Mouse (Mus musculus) frontal cortex, adult 2 months (tissue): ENCODE data around the gene 1110002E22Rik. TPM values are rescaled to one million over a fixed set of nuclear protein-coding genes. Genes with fewer than 3 reads are reported as not detected.
A peak's percentile ranks its signal among the peaks of the same experiment; 100 is the strongest.

Source experiments
- DNase-seq, 2 experiments: peaks; one replicate each; pipeline ENCODE4 v3.0.0; 2022; ENCODE audit warnings: low spot score in 1 of 2; ENCODE audit errors: extremely low spot score in 1 of 2
- polyA plus RNA-seq: library from polyadenylated mRNA; depleted of rRNA; stranded (reverse); fragments of >200 nt; gene quantifications from 2 replicates; pipeline ENCODE4 v1.2.3, GENCODE M21; 2012

Gene 1110002E22Rik
- polyA plus RNA-seq, 1 experiment, result 1.6 TPM

DNA sequence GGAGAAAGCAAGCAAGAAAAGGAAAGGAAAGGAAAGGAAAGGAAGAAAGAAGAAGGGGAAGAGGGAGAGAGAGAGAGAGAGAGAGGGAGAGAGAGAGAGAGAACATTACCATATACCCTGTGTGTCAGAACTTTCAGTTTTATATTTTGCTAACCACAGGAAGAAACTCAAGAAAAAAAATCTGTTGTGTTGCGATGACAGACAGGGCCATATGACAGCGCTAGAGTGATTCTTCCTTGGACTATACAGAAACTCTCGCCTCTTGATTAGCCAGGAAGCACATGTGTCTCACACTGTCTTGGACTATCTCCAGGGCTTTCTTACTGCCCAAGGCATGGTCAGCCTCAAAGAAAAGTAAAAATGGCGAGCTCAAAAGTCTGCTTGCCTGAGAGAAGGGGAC lies 2.2 kb upstream of the 1110002E22Rik start:
- DNase-seq, result no peak

DNA sequence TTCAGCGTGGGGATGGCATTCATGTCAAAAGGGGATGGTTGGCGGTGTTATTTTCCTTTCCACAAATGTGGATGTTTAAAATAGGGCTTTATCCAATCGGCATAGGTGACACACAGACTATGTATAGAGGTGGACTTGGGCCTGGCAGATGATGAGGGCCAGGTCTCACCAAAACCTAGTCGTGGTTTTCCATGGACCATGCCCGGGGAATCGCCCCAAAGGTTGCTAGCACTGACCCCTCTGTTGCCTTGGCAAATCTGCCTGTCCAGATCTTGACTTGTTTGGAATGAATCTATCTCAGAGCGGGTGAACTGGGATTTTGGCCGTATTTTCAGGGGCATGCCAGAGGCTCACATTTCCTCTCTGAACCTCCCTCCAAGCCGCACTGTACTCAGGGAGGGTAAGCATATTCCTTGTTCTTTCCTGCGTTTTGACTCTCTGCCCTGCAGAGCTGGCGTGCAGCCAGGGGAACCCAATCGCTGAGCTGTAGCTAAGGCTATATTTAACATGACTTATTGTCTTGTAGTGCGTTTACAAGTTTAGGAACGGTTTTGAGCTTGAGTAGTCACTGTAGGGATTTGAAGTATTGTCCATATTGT lies 1.0 kb upstream of the 1110002E22Rik start:
- no peak for DNase-seq

DNA sequence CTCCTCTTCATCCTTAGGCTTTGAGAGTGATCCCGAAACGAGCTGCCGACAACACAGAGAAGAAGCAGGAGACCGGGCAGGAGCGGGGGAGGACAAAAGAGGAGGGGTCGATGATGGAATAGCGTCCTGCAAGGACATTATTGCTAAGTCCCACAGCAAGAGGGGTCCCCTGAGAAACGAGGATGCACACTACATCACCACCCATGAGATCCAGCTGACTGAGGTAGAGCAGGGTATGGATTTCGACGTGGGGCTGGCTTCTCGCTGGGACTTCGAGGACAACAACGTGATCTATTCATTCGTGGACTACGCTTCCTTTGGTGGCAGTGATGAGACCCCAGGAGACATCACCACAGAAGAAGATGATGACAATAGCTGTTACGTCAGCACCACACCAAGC lies 1.1 kb downstream of the 1110002E22Rik start:
- DNase-seq, result no peak

DNA sequence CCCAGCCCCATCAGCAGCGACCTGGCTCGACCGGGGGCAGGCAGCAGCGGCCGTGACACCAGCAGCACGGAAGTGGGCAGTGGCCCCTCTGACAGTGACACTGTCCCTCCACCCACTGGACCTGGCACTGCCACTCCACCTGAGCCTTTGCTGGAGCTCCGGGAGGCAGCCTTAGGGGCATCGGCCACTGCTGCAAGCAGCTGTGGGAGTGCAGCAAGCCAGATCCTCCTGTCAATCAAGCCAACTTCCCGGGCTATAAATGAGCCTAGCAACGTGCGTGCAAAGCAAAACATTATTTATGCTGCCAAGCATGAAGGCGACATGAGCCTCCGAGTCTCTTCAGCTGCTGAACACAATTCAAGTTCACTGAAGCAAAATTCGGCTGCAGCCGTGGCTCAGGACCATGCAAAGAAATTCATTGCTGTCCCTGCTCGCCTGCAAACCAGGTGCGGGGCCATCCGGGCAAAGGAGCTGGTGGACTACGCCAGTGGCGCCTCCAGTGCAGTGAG lies 1.6 kb downstream of the 1110002E22Rik start:
- peak in 1 of 2 experiments; percentile 58 for DNase-seq

DNA sequence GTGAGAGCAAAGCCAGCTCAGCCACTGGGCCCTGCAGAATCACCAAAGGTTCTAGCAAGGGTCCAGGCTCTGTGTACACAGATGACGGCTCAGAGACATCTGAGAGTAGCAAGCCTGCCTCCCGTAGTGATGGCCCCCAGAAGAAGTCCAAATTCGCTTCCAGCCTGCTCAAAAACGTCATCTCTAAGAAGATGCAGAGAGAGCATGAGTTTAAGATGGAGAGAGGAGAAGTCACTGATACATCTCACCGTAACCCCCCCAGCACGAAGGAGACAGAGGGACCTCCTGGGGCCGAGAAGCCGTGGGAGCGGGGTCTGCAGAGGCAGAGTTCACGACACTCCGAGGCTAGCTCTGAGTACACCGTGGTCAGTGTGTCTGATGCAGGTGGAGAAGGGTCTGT lies 2.4 kb downstream of the 1110002E22Rik start, which contains the start of gene Gm5105:
TSS of gene Gm5105 (minus strand) at position 101 of the 400 bp plus-strand sequence.
- no peak for DNase-seq

DNA sequence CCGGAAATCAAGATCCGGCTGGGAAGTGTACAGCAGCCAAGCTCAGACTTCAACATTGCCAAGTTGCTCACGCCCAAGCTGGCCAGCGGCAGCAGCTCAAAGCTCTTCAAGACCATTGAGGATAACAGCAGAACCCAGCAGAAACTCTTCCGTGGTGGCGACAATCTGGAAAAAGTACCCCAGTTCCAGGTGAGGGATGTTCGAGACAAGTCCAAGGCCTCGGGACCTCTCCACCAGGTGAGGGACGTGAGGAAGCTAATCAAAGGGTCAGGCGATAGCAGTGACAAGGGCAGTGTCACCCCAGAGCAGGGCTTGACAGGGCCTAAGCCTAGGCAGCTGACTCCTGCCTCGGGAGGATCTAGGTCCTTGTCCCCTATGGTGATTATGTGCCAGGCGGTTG lies 3.3 kb downstream of the 1110002E22Rik start:
- no peak for DNase-seq

DNA sequence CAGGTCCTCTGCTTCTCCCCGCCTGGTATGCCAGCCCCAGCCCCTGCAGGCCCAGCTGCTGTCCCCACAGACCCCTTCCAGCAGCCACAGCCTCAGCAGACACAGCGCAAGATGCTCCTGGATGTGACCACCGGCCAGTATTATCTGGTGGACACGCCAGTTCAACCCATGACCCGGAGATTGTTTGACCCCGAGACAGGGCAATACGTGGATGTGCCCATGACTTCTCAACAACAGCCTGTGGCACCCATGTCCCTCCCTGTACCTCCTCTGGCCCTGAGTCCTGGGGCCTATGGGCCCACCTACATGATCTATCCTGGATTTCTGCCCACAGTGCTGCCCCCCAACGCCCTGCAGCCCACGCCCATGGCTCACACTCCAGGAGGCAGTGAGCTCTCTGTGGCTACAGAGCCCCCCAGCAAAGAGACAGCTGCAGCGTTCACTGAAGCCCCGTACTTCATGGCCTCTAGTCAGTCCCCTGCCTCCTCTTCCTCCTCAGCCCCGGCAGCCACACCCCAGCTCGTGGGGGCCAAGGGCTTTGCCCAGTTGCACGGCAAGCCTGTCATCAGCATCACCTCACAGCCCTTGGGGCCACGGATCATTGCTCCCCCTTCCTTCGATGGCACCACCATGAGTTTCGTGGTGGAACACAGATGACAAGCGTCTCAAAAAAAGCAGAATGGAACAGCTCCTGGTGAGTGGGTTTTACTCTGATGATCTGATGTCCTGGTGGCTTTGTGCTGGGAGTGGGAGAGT lies 5.1 kb downstream of the 1110002E22Rik start:
- DNase-seq, result no peak

DNA sequence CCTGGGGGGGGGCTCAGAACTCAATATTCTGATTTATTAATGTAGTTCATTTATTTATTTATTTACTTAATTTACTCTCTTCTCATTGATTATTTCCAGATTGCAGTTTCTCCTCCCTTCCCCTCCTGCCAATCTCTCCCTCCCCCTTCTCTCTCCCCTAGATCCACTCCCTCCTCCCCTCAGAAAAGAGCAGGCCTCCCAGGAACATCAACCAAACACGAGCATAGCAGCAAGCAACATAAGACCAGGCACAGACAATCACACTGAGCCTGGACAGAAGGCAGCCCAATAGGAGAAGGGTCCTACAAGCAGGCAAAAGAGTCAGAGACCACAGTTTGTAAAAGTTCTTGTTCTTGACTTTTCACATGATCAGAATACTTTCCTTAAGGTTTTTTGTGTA lies 6.2 kb downstream of the 1110002E22Rik start:
- DNase-seq, result no peak

DNA sequence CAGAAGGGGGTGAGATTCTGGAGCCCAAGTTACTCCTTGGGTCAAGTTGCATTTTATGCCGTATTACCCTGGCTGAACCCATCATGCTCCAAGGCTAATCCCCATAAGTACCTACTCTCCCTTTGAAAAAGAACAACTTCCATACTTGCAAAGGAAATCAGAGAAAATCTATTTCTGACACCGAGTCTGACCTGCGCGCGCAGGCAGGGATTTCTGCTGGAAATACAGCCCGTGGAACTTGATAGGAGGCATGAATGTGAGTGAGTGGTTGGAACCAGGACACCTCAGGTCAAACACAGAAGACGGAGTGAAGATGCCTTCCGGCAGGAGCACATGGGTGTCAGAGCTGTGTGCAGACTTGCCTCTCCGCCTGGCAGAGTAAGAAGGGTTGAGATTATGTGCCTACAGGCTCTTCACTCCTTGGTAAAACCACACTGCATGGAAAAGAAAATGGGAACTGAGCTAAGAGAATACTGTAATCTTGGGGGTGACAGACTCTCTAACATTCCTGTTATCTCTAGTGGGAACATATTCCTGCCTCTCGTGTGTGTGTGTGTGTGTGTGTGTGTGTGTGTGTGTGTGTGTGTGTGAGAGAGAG lies 6.7 kb downstream of the 1110002E22Rik start:
- no peak for DNase-seq

DNA sequence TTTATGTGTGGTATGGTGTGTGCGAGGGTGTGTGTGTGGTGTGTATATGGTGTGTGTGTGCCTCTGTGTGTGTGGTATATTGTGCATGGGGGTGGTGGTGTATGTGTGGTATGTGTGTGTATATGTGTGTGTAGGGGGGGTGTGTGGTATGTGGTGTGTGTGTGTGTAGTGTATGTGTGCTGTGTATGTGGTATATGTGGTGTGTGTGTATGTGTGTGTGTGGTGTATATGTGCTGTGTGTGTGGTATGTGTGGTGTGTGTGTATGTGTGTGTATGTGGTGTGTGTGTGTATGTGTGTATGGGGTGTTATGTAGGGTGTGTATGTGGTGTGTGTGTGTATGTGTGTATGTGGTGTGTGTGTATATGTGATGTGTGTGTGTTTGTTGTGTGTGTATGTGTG lies 9.4 kb downstream of the 1110002E22Rik start:
- no peak for DNase-seq

DNA sequence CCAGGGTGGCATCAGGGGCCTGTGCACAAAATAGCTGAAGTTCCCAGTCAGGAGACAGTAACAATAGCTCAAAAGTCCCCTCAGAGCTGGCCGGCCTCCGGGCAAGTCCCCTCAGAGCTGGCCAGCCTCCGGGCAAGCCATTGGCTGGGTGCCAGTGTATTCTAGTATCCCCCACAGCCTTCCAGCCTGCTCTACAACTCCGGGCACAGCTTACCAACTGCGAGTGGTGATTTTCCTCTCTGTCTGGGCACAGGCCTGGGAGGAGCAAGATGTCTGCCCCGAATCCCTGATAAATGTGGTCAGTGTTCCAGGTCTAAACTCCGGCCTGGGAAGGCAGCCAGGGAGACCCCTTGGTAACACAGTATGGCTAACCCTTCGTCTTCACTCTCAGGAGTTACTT lies 10.4 kb downstream of the 1110002E22Rik start:
- no peak for DNase-seq

DNA sequence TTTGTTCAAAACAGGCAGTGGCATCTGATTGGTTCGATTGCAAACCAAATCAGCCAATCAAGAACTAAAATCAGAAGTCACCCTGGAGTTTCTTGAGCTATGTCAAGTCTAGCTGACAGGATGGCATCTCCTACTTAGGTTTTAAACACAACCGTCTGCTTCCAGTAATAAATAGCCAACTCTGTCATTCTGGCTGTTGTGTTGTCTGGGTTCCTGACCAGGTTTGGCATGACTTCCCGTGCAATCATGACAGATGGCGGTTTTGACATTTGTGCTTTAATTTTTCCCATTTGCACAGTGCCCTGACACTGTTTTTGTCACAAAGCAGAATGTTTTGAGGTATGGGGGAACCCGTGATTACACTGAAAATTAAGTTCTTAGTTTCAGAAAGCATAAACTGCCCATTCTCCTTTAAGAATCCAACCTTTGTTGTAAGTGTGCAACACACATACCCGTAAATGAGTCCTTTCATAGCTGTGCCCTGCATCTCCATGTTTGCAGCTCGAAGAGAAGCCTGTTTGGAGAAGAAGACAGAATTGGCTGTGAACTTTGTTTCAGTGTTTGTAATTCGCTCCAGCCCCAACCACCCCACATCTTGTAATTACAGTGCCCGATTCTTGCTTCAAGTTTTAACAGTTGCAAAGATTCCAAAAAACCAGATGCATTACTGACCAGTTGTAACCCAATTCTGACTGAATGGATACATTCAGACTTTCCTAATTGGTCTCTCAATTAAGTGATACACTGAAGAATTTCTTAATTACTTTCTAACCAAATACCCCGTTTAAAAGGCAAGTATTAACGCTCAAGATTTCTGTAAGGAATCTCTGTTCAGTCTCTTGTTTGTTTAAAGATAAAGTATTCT lies 12.9 kb downstream of the 1110002E22Rik start:
- DNase-seq, result no peak

DNA sequence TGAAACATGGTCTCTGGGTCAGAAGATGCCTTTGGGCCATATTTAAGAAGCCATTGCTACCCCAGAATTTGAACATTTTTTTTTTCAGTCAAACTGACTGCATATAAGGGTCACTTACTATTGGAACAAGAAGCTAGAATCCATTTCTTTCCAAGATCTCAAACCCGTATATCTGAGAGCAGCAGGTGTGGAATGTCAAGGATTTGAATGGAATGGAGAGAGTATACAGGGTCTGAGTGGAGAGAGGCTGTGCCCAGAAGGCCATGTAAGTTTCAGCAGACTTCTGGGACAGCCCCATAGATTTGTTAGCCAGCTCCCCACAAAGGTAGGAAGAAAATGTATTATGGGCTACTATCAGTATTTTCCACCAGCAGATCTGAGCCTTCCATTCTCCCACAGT lies 13.8 kb downstream of the 1110002E22Rik start:
- DNase-seq, result no peak

DNA sequence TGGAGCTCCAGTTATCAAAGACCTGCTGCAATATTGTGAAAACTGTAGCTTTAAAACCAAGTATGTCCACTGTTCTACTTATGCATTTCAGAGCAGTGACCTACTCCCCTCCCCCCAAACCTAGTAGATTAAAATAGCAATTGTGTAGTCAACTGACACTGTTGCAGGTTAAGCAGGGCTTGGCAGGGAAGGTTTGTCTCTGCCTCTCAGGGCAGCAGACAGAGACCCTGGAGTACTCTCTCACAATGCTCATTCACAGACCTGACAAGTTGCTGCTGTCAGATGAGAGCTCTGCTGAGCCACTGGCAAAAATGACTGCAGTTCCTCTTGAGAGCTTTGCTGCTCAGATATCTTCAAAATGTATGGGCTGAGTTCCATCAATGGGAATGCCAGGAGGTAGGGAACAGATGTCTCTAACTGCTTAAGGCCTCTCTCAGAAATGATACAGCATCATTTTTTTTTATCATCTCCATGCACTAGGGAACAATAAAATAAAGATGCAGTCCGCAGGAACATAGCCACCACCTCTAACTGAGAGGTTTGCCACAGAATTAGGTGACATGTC lies 18.3 kb downstream of the 1110002E22Rik start:
- DNase-seq, result peak in 1 of 2 experiments; percentile 73

DNA sequence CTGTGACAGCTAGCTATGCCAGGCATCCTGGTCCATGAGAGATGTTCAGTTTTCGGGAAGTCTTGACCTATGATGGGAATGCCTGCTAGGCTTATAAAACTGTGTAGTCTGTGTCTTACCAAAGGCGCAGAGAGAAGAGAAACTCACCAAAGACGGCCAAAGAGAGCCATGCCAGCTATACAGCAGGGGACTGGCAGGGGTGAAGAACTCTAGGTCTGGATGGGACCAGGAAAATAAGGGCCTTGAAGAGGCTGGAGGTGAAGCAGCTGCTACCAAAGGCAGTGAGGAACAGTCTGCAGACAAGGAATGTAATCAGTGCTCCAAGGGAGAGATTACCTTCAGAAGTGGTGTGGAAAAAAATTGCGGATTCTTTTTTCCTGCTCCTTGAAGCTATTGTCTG lies 19.0 kb downstream of the 1110002E22Rik start:
- no peak for DNase-seq

DNA sequence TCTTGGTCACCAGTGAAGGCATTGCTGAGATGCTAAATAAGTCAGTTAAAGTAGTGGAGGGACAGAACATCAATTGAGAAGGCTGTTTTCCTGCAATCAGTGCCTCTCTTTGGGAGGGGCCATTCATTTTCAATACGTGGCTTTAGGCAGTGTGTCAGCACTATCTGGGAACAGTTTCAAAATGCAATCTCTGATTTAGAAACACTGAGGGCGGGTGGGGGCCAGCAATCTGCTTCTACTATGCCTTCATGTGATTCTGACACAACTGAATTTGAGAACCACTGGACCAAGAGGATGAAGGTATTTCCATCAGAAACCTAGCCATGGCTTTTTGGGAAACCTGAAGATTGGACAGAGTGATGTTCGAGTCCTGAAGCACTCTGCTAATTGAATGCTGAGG lies 30.4 kb downstream of the 1110002E22Rik start:
- peak; percentile 66 to 77 for DNase-seq

DNA sequence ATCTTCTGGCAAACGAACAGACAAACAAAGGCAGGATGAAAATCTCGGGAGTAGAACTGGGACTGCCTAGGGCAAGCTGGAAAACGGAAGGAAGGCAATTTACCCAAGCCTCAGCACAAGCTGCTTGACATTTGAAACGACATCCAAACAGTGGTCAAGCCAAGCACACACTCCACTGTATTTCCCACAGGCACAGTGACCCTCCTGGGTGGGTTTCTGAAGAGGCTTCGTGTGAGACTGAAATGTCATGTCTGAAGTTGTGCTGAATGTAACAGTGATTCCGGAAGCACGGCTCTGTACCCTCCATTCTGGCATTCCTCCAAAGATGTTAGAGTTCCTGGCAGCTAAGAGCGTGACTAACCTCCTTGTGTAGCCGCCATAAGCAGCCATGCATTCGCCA lies 30.9 kb downstream of the 1110002E22Rik start:
- no peak for DNase-seq

DNA sequence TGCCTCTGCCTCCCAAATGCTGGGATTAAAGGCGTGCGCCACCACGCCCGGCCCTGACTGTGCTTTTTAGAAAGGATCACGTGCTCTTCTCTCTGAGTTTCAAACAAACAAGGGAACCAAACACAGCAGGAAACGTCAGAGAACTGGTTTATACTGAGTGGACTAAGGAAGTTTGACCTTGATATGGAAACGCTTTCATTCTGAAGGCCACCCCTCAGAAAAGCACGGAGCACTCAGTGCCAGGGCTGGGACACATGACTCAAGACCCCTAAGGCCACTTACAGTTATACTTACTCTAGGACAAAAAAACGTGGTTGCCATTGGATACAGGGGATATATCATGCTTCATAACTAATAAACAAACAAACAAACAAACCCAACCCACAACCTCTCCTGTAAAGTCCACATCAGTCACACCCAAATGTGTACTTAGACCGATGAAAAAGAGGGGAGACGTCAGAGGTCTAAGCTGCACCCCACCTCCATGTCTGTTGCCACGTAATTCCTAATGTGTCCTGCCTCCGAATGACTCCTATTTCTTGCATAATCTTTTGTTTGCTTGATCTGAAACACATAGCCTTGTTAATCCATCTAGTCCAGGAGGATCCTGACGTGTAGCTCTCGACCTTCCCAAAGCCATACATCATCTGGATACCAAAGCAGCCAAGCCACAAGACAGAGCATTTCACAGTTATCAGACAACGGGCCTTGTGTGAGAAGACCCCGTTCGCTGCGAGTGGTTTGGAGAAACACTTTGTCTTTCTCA lies 31.6 kb downstream of the 1110002E22Rik start:
- no peak for DNase-seq

DNA sequence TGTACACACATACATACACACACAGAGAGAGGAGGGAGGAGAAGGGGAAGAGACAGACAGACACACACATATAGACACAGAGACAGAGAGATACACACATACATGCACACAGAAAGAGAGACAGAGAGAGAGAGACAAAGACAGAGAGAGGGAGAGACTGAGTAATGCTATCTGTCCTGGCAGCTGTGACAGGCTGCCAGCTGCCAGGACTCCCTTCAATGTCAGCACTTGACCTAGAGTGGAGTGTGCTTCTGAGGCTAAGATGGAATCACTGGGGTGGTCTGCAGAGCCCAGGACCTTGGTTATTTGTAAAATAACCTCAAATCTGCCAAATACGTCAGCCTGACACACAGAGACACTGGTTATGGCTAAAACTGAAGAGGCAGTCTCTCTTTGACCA lies 32.9 kb downstream of the 1110002E22Rik start:
- DNase-seq, result no peak

DNA sequence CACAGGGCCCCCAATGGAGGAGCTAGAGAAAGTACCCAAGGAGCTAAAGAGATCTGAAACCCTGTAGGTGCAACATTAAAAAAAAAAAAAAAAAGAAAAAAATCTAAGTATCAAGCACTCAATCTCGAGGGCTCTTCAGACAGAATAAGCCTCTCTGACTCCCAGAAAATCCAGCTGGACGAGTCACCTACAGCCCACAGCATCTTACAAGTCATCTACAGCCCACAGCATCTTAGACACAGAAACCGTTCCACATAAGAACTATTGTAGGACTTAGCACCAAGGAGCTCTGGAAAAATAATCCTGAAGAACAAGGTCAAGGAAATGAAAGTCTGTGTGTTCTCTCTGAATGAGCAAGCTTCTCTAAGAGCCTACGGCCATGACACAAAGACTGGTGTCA lies 37.1 kb downstream of the 1110002E22Rik start:
- DNase-seq, result no peak
